Mouse (Mus musculus): ENCODE results near the gene Rtl8b. TPM values are rescaled to one million over a fixed set of nuclear protein-coding genes. Genes with fewer than 3 reads are reported as not detected.

Gene Rtl8b
- total and polyA plus RNA-seq, 3 experiments, result not detected

GRCm38 (mm10) chrX:53715942-53716322 lies 45.7 kb upstream of the Rtl8b start:
- dilution Hi-C loops (cut with MboI; ENCODE audit: extremely low pct_ligation_motif_present, extremely low pct_unique_long_range_greater_than_20kb, low sequenced_read_pairs) (no loop called here), in situ Hi-C loops (cut with MboI; ENCODE audit: low pct_ligation_motif_present, low pct_unique_long_range_greater_than_20kb, low sequenced_read_pairs) (no loop called here)
- Histone ChIP-seq H3K79me2 (replicated peaks; ENCODE audit: control insufficient read depth, extremely low read depth, insufficient read depth, poor library complexity, severe bottlenecking) (no peaks in the 10 kb centered on the region), H3K4me1 (ENCODE audit: control insufficient read depth in 1 of 2, insufficient read depth in 2 of 2) (no peaks in the 10 kb centered on the region), H3K27ac (ENCODE audit: insufficient read depth, low read depth) (no peak overlapping the region), H3K4me3 (replicated peaks in 1 of 3; ENCODE audit: low read depth in 2 of 3, low read length in 2 of 3, poor library complexity in 1 of 3) (no peak overlapping the region), H3K4me2 (ENCODE audit: insufficient read depth, low read depth, poor library complexity, severe bottlenecking) (no peak overlapping the region), H3K9me3 (replicated peaks; ENCODE audit: low read length) (no peaks in the 10 kb centered on the region), H3K9ac (ENCODE audit: insufficient read depth, low read depth) (no peak overlapping the region), H3K36me3 (replicated peaks in 1 of 2; ENCODE audit: control insufficient read depth in 1 of 2, insufficient read depth in 1 of 2, low read length in 1 of 2) (no peaks in the 10 kb centered on the region), H3K27me3 (replicated peaks) (no peaks in the 10 kb centered on the region)
- TF ChIP-seq JUND (conservative IDR thresholded peaks at IDR 0.05; ENCODE audit: low read depth, low read length), result no peak
- TF ChIP-seq RAD21 (IDR thresholded peaks at IDR 0.05; ENCODE audit: low read depth, low read length), result no peak
- TF ChIP-seq MYC (IDR thresholded peaks at IDR 0.05; ENCODE audit: low read depth, low read length), result no peak
- DNase-seq (ENCODE audit: extremely low read depth), result no peak

DNA sequence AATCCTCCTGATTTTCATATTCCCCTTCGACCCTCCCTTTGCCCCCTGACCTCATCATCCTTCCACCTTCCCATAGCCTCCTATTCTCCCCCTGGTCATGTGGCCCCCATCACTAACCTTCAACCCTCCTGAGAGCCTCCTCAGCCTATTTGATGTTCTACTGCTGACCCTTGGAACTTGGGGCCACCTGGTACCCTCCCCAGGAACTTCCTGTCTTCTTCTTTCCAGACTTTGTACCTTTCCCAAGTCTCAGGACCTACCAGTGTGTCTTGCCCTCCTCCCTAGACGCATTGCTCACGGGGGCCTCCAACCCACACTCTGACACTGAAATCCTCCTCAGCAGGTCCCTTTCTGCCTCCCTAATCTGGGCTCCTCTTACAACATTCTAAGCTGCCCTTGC lies 32.5 kb upstream of the Rtl8b start:
- Histone ChIP-seq H3K4me2 (ENCODE audit: insufficient read depth, low read depth, poor library complexity, severe bottlenecking) (no peak overlapping the region), H3K27ac (ENCODE audit: insufficient read depth, low read depth) (no peak overlapping the region), H3K9ac (ENCODE audit: insufficient read depth, low read depth) (no peak overlapping the region), H3K9me3 (replicated peaks; ENCODE audit: low read length) (no peaks in the 10 kb centered on the region), H3K4me1 (ENCODE audit: control insufficient read depth in 1 of 2, insufficient read depth in 2 of 2) (no peaks in the 10 kb centered on the region), H3K79me2 (replicated peaks; ENCODE audit: control insufficient read depth, extremely low read depth, insufficient read depth, poor library complexity, severe bottlenecking) (no peaks in the 10 kb centered on the region), H3K36me3 (replicated peaks in 1 of 2; ENCODE audit: control insufficient read depth in 1 of 2, insufficient read depth in 1 of 2, low read length in 1 of 2) (no peaks in the 10 kb centered on the region), H3K27me3 (replicated peaks) (peaks cover 10% of the 10 kb centered on the region), H3K4me3 (replicated peaks in 1 of 3; ENCODE audit: low read depth in 2 of 3, low read length in 2 of 3, poor library complexity in 1 of 3) (no peak overlapping the region)
- DNase-seq (ENCODE audit: extremely low read depth), result no peak
- in situ Hi-C loops (cut with MboI; ENCODE audit: low pct_ligation_motif_present, low pct_unique_long_range_greater_than_20kb, low sequenced_read_pairs), result no loop called here
- dilution Hi-C loops (cut with MboI; ENCODE audit: extremely low pct_ligation_motif_present, extremely low pct_unique_long_range_greater_than_20kb, low sequenced_read_pairs), result no loop called here
- TF ChIP-seq RCOR1 (conservative IDR thresholded peaks at IDR 0.05; ENCODE audit: low read depth, low read length) (no peak), PAX5 (IDR thresholded peaks at IDR 0.05; ENCODE audit: low read length) (no peak), CTCF (conservative IDR thresholded peaks at IDR 0.05 in 1 of 2, IDR thresholded peaks at IDR 0.05 in 1 of 2; ENCODE audit: low read depth in 2 of 2, low read length in 2 of 2) (no peak), KAT2A (IDR thresholded peaks at IDR 0.05; ENCODE audit: insufficient replicate concordance, low read length) (no peak), SMC3 (IDR thresholded peaks at IDR 0.05; ENCODE audit: low read depth, low read length) (no peak), MYC (IDR thresholded peaks at IDR 0.05; ENCODE audit: low read depth, low read length) (no peak), RAD21 (IDR thresholded peaks at IDR 0.05; ENCODE audit: low read depth, low read length) (no peak), JUN (IDR thresholded peaks at IDR 0.05; ENCODE audit: insufficient read depth, low read depth, low read length) (no peak), E2F4 (IDR thresholded peaks at IDR 0.05; ENCODE audit: insufficient replicate concordance, low read depth, low read length) (no peak), USF2 (conservative IDR thresholded peaks at IDR 0.05; ENCODE audit: low read depth, low read length) (no peak), ZNF384 (IDR thresholded peaks at IDR 0.05; ENCODE audit: low read depth, low read length) (no peak), UBTF (IDR thresholded peaks at IDR 0.05; ENCODE audit: low read depth, low read length) (no peak), POLR2A (IDR thresholded peaks at IDR 0.05; ENCODE audit: low read depth, low read length) (no peak), ETS1 (conservative IDR thresholded peaks at IDR 0.05; ENCODE audit: low read depth, low read length) (no peak), GABPA (IDR thresholded peaks at IDR 0.05; ENCODE audit: insufficient replicate concordance, low read depth, low read length) (no peak), BHLHE40 (IDR thresholded peaks at IDR 0.05; ENCODE audit: low read depth, low read length) (no peak), ZC3H11A (IDR thresholded peaks at IDR 0.05; ENCODE audit: low read depth, low read length) (no peak), MEF2A (IDR thresholded peaks at IDR 0.05; ENCODE audit: borderline replicate concordance, low read depth, low read length) (no peak), SIN3A (IDR thresholded peaks at IDR 0.05; ENCODE audit: low read length) (no peak)

Data from CH12.LX (cell line).